Mouse (Mus musculus): ENCODE results near the gene Oxgr1.

The Oxgr1 gene

GRCm38 (mm10) chr14:119980698-119981235 lies 61.5 kb downstream of the Oxgr1 start:
- no peak for DNase-seq (ENCODE audit: low read depth)
